Mouse (Mus musculus) heart, adult 2 months (tissue): ENCODE measurements at regions not wholly inside any gene's neighbourhood (a gene's known extent, or its start where the extent isn't known, plus 50 kb on each side); places are given as distances from the start of the nearest gene placed in this dataset.

Experiments used
- CTCF ChIP-seq: fragments of 200-600 bp; IDR thresholded peaks from 2 replicates; pipeline ENCODE4 v1.8.1; 2022; ENCODE audit warnings: antibody characterized with exemption, mild to moderate bottlenecking, moderate library complexity
- EP300 ChIP-seq: fragments of 200-500 bp; IDR thresholded peaks from 2 replicates; pipeline ENCODE4 v1.6.1; 2011; ENCODE audit warnings: low read depth, low read length, control low read depth; ENCODE audit not compliant: insufficient read depth
- POLR2A ChIP-seq: fragments of 200-500 bp; IDR thresholded peaks from 2 replicates; pipeline ENCODE4 v1.6.1; 2011; ENCODE audit warnings: mild to moderate bottlenecking, low read depth, low read length, control low read depth; ENCODE audit not compliant: insufficient read depth

GRCm38 (mm10) chr3:134427633-134428032 lies 191.3 kb downstream of the Cxxc4 start:
- TF ChIP-seq CTCF (no peak), EP300 (no peak), POLR2A (no peak)
